ENCODE assay signal across 9 mouse cellular contexts in genomic region chr3:67344599-67344998, GRCm38 (mm10). TPM values are rescaled to one million over a fixed set of nuclear protein-coding genes. Genes with fewer than 3 reads are reported as not detected.
DNase-seq lines count a peak whose midpoint lies in the region; ATAC-seq lines count a peak whose summit lies in the region.
"Had no signal": no experiment of that assay in that cellular context is flagged by ENCODE, and none has a peak within 500 bp of the region (broad histone marks: within the 10 kb centered on the region; RNA-seq: fewer than 3 reads in every experiment).

No protein-coding gene starts in this region.

- H3K36me3 ChIP-seq in neural tube, embryonic 15.5 days = no peaks in the 10 kb centered on the region
- no peaks in the 10 kb centered on the region for H3K36me3 ChIP-seq in hindbrain, embryonic 15.5 days
- H3K36me3 ChIP-seq in neural tube, embryonic 14.5 days (ENCODE audit: control insufficient read depth, insufficient read depth, low read length) = no peaks in the 10 kb centered on the region

- intact Hi-C loops in left cerebral cortex, postnatal 36 days (cut with DNase I) = loop anchor here (2.0 to 10.0 kb wide), 3 partner anchors 360 to 1012 kb away; partner anchors contain the start of genes Rsrc1 and Shox2

- no peaks in the 10 kb centered on the region for H3K27me3 ChIP-seq in neural tube, embryonic 15.5 days (replicated peaks)
- no peaks in the 10 kb centered on the region for H3K27me3 ChIP-seq in hindbrain, embryonic 15.5 days
- H3K27me3 ChIP-seq in neural tube, embryonic 14.5 days (ENCODE audit: control insufficient read depth, insufficient read depth, low read length) = no peaks in the 10 kb centered on the region

- H3K9ac ChIP-seq in neural tube, embryonic 15.5 days (replicated peaks) = no peak overlapping the region
- no peak overlapping the region for H3K9ac ChIP-seq in hindbrain, embryonic 15.5 days
- no peak overlapping the region for H3K9ac ChIP-seq in neural tube, embryonic 14.5 days (replicated peaks; ENCODE audit: low read depth, low read length)

- 0 out of 2 replicates have a peak, but pooled peaks cover 3% of the 10 kb centered on the region for H3K4me1 ChIP-seq in neural tube, embryonic 15.5 days
- no peaks in the 10 kb centered on the region for H3K4me1 ChIP-seq in hindbrain, embryonic 15.5 days (replicated peaks)
- no peaks in the 10 kb centered on the region for H3K4me1 ChIP-seq in neural tube, embryonic 14.5 days (ENCODE audit: control insufficient read depth, insufficient read depth, low read length)

- no peak for ATAC-seq in neural tube, embryonic 15.5 days (ENCODE audit: low FRiP score)
- peak; percentile 27; the same call in 1 of the 2 replicates for ATAC-seq in hindbrain, embryonic 15.5 days (ENCODE audit: low FRiP score, low read depth)
- ATAC-seq in neural tube, embryonic 14.5 days (ENCODE audit: low read depth) = peak; percentile 73

- WGBS in neural tube, embryonic 15.5 days = 12% methylated on average over 2 of the region's 2 CpGs
- WGBS in hindbrain, embryonic 15.5 days = 8% methylated on average over 2 of the region's 2 CpGs
- 8% methylated on average over 2 of the region's 2 CpGs for WGBS in neural tube, embryonic 14.5 days

- H3K27ac ChIP-seq in neural tube, embryonic 15.5 days (replicated peaks) = no peak overlapping the region
- H3K27ac ChIP-seq in hindbrain, embryonic 15.5 days (replicated peaks) = no peak overlapping the region
- no peak overlapping the region for H3K27ac ChIP-seq in neural tube, embryonic 14.5 days (ENCODE audit: low read depth, low read length)

- peak; percentile 43 for DNase-seq in neural tube, embryonic 10.5 days (ENCODE audit: extremely low spot score, low spot score)
- DNase-seq in ZHBTc4 (ENCODE audit: low read depth, low spot score) = peak; percentile 67
- DNase-seq in embryo, embryonic 11 days = peak; percentile 65
- DNase-seq in left cerebral cortex, postnatal 36 days (ENCODE audit: low spot score in 2 of 2) = peak; percentile 23 to 43
- DNase-seq in yolk sac, embryonic 10.5 days (ENCODE audit: low spot score) = peak; percentile 13

- no peak overlapping the region for H3K4me2 ChIP-seq in neural tube, embryonic 15.5 days
- no peak overlapping the region for H3K4me2 ChIP-seq in hindbrain, embryonic 15.5 days
- no peak overlapping the region for H3K4me2 ChIP-seq in neural tube, embryonic 14.5 days (ENCODE audit: low read depth, low read length)

- no peak overlapping the region for H3K4me3 ChIP-seq in neural tube, embryonic 15.5 days (replicated peaks)
- no peak overlapping the region for H3K4me3 ChIP-seq in hindbrain, embryonic 15.5 days
- H3K4me3 ChIP-seq in neural tube, embryonic 14.5 days (ENCODE audit: low read depth, low read length) = no peak overlapping the region

- no peaks in the 10 kb centered on the region for H3K9me3 ChIP-seq in neural tube, embryonic 15.5 days (replicated peaks)
- H3K9me3 ChIP-seq in hindbrain, embryonic 15.5 days = no peaks in the 10 kb centered on the region
- H3K9me3 ChIP-seq in neural tube, embryonic 14.5 days (ENCODE audit: control insufficient read depth, low read length) = no peaks in the 10 kb centered on the region

RNA-seq across cellular contexts. Expression of gene Mlf1, which starts 29.3 kb away (rescaled TPM):
- 17.3 and 17.9 TPM in 2 replicates for polyA plus RNA-seq in neural tube, embryonic 15.5 days (2015; fragmentation: Nextera tagmentation; extraction: Ambion mirVana)
- 33.2 and 35.3 TPM in 2 replicates for polyA plus RNA-seq in hindbrain, embryonic 15.5 days (2015; fragmentation: Nextera tagmentation; extraction: Ambion mirVana)
- total RNA-seq in left cerebral cortex, postnatal 36 days (2021) = 1 to 10 TPM in 1 of 2 experiments, under 1 TPM in 1; 1.00 to 1.2 TPM
- polyA plus RNA-seq in neural tube, embryonic 14.5 days (2014; fragmentation: Nextera tagmentation; extraction: Ambion mirVana) = 16.2 and 16.3 TPM in 2 replicates

RNA-seq across cellular contexts. Expression of gene Gm17402, which starts 30.4 kb away (rescaled TPM):
- not detected in 2 replicates for polyA plus RNA-seq in neural tube, embryonic 15.5 days (2015; fragmentation: Nextera tagmentation; extraction: Ambion mirVana)
- not detected in 2 replicates for polyA plus RNA-seq in hindbrain, embryonic 15.5 days (2015; fragmentation: Nextera tagmentation; extraction: Ambion mirVana)
- not detected for total RNA-seq in left cerebral cortex, postnatal 36 days (2021)
- not detected in 2 replicates for polyA plus RNA-seq in neural tube, embryonic 14.5 days (2014; fragmentation: Nextera tagmentation; extraction: Ambion mirVana)
- total RNA-seq: gastrocnemius, postnatal 36 days had no signal

Comparison
In these comparisons a context has a peak if more than half of its experiments do, and no peak if none do; other contexts are left out.
1. DNase-seq: peak in every context shown above with its lines; median percentile 67 in ZHBTc4; 65 in embryo, embryonic 11 days; 43 in neural tube, embryonic 10.5 days; 33 in left cerebral cortex, postnatal 36 days; 13 in yolk sac, embryonic 10.5 days.